Mouse (Mus musculus): Measurements from ENCODE around the gene Trpm7.

The Trpm7 gene

GRCm38 (mm10) chr2:126815822-126816221, 60.2 kb downstream of the Trpm7 start:
- DNase-seq, result no peak

GRCm38 (mm10) chr2:126801980-126802379, 74.0 kb downstream of the Trpm7 start:
- DNase-seq, result no peak

GRCm38 (mm10) chr2:126798455-126798854, 77.6 kb downstream of the Trpm7 start:
- no peak for DNase-seq

GRCm38 (mm10) chr2:126795708-126796107, 80.3 kb downstream of the Trpm7 start:
- no peak for DNase-seq

GRCm38 (mm10) chr2:126792611-126793010, 83.4 kb downstream of the Trpm7 start:
- DNase-seq, result no peak

- no peak for DNase-seq
Measured at GRCm38 (mm10) chr2:126787721-126788342, 88.2 kb downstream of the Trpm7 start.

GRCm38 (mm10) chr2:126783370-126783769, 92.7 kb downstream of the Trpm7 start, which contains the start of gene Usp50:
Gene Usp50 (minus strand): TSS chr2:126783470.
- DNase-seq, result no peak

GRCm38 (mm10) chr2:126782433-126782832, 93.6 kb downstream of the Trpm7 start:
- peak; percentile 68 for DNase-seq

- DNase-seq, result no peak
Measured at GRCm38 (mm10) chr2:126781478-126781877, 94.6 kb downstream of the Trpm7 start.

- DNase-seq, result no peak
Measured at GRCm38 (mm10) chr2:126780286-126780685, 95.7 kb downstream of the Trpm7 start.

- no peak for DNase-seq
Measured at GRCm38 (mm10) chr2:126778806-126779205, 97.2 kb downstream of the Trpm7 start.

GRCm38 (mm10) chr2:126776416-126776815, 99.6 kb downstream of the Trpm7 start:
- DNase-seq, result no peak

- no peak for DNase-seq
Measured at GRCm38 (mm10) chr2:126775951-126776350, 100.1 kb downstream of the Trpm7 start.

GRCm38 (mm10) chr2:126772217-126772616, 103.8 kb downstream of the Trpm7 start:
- DNase-seq, result no peak

GRCm38 (mm10) chr2:126769431-126770181, 106.4 kb downstream of the Trpm7 start:
- no peak for DNase-seq

- DNase-seq, result no peak
Measured at GRCm38 (mm10) chr2:126768194-126768593, 107.8 kb downstream of the Trpm7 start.

- no peak for DNase-seq
Measured at GRCm38 (mm10) chr2:126767599-126767998, 108.4 kb downstream of the Trpm7 start.

GRCm38 (mm10) chr2:126765867-126766582, 110.0 kb downstream of the Trpm7 start:
- no peak for DNase-seq

GRCm38 (mm10) chr2:126759351-126759750, 116.7 kb downstream of the Trpm7 start:
- DNase-seq, result no peak

GRCm38 (mm10) chr2:126755664-126756063, 120.4 kb downstream of the Trpm7 start:
- DNase-seq, result no peak

- no peak for DNase-seq
Measured at GRCm38 (mm10) chr2:126743389-126743788, 132.6 kb downstream of the Trpm7 start.
